Mouse (Mus musculus): ENCODE measurements at regions not wholly inside any gene's neighbourhood (a gene's known extent, or its start where the extent isn't known, plus 50 kb on each side); places are given as distances from the start of the nearest gene placed in this dataset.

GRCm38 (mm10) chr11:26285682-26286081 is 75.1 kb upstream of the 5730522E02Rik start:
- no peak for DNase-seq (ENCODE audit: low read depth, low spot score)

GRCm38 (mm10) chr11:26299268-26299667 is 86.7 kb upstream of the Fancl start:
- no peak for DNase-seq (ENCODE audit: low read depth, low spot score)

GRCm38 (mm10) chr11:26307564-26307963 is 78.4 kb upstream of the Fancl start:
- peak; percentile 5 for DNase-seq (ENCODE audit: low read depth, low spot score)

GRCm38 (mm10) chr11:26331238-26331637 is 54.7 kb upstream of the Fancl start:
- DNase-seq (ENCODE audit: low read depth, low spot score) = no peak

Measured in R1 (cell line).